Mouse (Mus musculus) kidney, adult 2 months (tissue): ENCODE measurements at regions not wholly inside any gene's neighbourhood (a gene's known extent, or its start where the extent isn't known, plus 50 kb on each side); places are given as distances from the start of the nearest gene placed in this dataset.

ENCODE experiments used
- DNase-seq: peaks from one replicate; pipeline ENCODE4 v3.0.0; 2021
- H3K27ac ChIP-seq: fragments of 200-500 bp; 2 replicates; pipeline ENCODE4 v1.5.1; 2012; ENCODE audit warnings: low read depth, low read length, control low read depth, inconsistent platforms; ENCODE audit not compliant: insufficient read depth
- H3K27me3 ChIP-seq: fragments of 200-500 bp; replicated peaks from 2 replicates; pipeline ENCODE4 v1.6.1; 2012; ENCODE audit warnings: mild to moderate bottlenecking, moderate library complexity, low read length, inconsistent platforms; ENCODE audit not compliant: control insufficient read depth, insufficient read depth
- H3K36me3 ChIP-seq: fragments of 200-500 bp; 2 replicates; pipeline ENCODE4 v1.6.1; 2012; ENCODE audit warnings: mild to moderate bottlenecking, moderate library complexity, low read length, inconsistent platforms; ENCODE audit not compliant: control insufficient read depth, insufficient read depth
- H3K4me1 ChIP-seq: fragments of 200-500 bp; 2 replicates; pipeline ENCODE4 v1.6.1; 2011; ENCODE audit warnings: low read length; ENCODE audit not compliant: control insufficient read depth, insufficient read depth
- H3K4me3 ChIP-seq: fragments of 200-500 bp; 2 replicates; pipeline ENCODE4 v1.5.1; 2011; ENCODE audit warnings: mild to moderate bottlenecking, low read depth, low read length, control low read depth; ENCODE audit not compliant: insufficient read depth
- CTCF ChIP-seq: fragments of 200-500 bp; conservative IDR thresholded peaks from 2 replicates; pipeline ENCODE4 v1.5.1; 2011; ENCODE audit warnings: low read depth, mild to moderate bottlenecking, control low read depth, low read length, moderate library complexity, mixed read lengths; ENCODE audit not compliant: insufficient read depth, insufficient read length
- POLR2A ChIP-seq: fragments of 200-500 bp; IDR thresholded peaks from one replicate; pipeline ENCODE4 v1.6.1; 2011; ENCODE audit warnings: low read depth, low read length, control low read depth
- WGBS: fragments of 180-500 bp; shearing (Covaris S2); methylation state at CpG from one replicate; pipeline ENCODE4 v1.1.7; 2018; 5-methylcytosine and 5-hydroxymethylcytosine counted together

GRCm38 (mm10) chr12:106582760-106583159 is 572.7 kb downstream of the Vrk1 start:
- Histone ChIP-seq H3K4me3 (no peak overlapping the region), H3K27ac (no peak overlapping the region), H3K27me3 (no peaks in the 10 kb centered on the region), H3K4me1 (no peaks in the 10 kb centered on the region), H3K36me3 (no peaks in the 10 kb centered on the region)
- 43% methylated on average over 9 of the region's 9 CpGs for WGBS
- TF ChIP-seq CTCF, result no peak
- TF ChIP-seq POLR2A, result no peak
- no peak for DNase-seq

GRCm38 (mm10) chr12:106585626-106586025 is 575.6 kb downstream of the Vrk1 start:
- 85% methylated on average over 5 of the region's 5 CpGs for WGBS
- no peaks in the 10 kb centered on the region for H3K36me3 ChIP-seq
- H3K27ac ChIP-seq, result no peak overlapping the region

GRCm38 (mm10) chr12:106592686-106593085 is 582.7 kb downstream of the Vrk1 start:
- WGBS, result 87% methylated on average over 9 of the region's 9 CpGs
- DNase-seq, result no peak

More at GRCm38 (mm10) chr12:106585626-106586025, 575.6 kb downstream of the Vrk1 start:
- Histone ChIP-seq H3K27me3 (no peaks in the 10 kb centered on the region), H3K4me1 (no peaks in the 10 kb centered on the region), H3K4me3 (no peak overlapping the region)
- no peak for DNase-seq
- TF ChIP-seq POLR2A (no peak), CTCF (no peak)

GRCm38 (mm10) chr12:106597636-106598035 is 587.6 kb downstream of the Vrk1 start:
- WGBS, result 10% methylated on average over 12 of the region's 12 CpGs
- no peak for DNase-seq
- no peak overlapping the region for H3K27ac ChIP-seq
- no peaks in the 10 kb centered on the region for H3K4me1 ChIP-seq
- no peaks in the 10 kb centered on the region for H3K27me3 ChIP-seq
- no peak overlapping the region for H3K4me3 ChIP-seq
- TF ChIP-seq CTCF (no peak), POLR2A (no peak)
- no peaks in the 10 kb centered on the region for H3K36me3 ChIP-seq

More at GRCm38 (mm10) chr12:106592686-106593085, 582.7 kb downstream of the Vrk1 start:
- Histone ChIP-seq H3K27me3 (no peaks in the 10 kb centered on the region), H3K36me3 (no peaks in the 10 kb centered on the region), H3K4me3 (no peak overlapping the region), H3K27ac (no peak overlapping the region), H3K4me1 (no peaks in the 10 kb centered on the region)
- no peak for TF ChIP-seq CTCF
- TF ChIP-seq POLR2A, result no peak

GRCm38 (mm10) chr12:106607240-106607639 is 597.2 kb downstream of the Vrk1 start:
- TF ChIP-seq POLR2A (no peak), CTCF (no peak)
- Histone ChIP-seq H3K4me3 (no peak overlapping the region), H3K27ac (no peak overlapping the region), H3K36me3 (no peaks in the 10 kb centered on the region), H3K27me3 (no peaks in the 10 kb centered on the region), H3K4me1 (no peaks in the 10 kb centered on the region)
- DNase-seq, result no peak

GRCm38 (mm10) chr12:106607655-106608337 is 597.8 kb downstream of the Vrk1 start:
- Histone ChIP-seq H3K4me1 (no peaks in the 10 kb centered on the region), H3K27ac (no peak overlapping the region), H3K4me3 (no peak overlapping the region), H3K27me3 (no peaks in the 10 kb centered on the region), H3K36me3 (no peaks in the 10 kb centered on the region)
- no peak for DNase-seq
- TF ChIP-seq POLR2A, result no peak
- no peak for TF ChIP-seq CTCF
- 61% methylated on average over 11 of the region's 11 CpGs for WGBS

GRCm38 (mm10) chr12:106618684-106619083 is 608.7 kb downstream of the Vrk1 start:
- TF ChIP-seq CTCF (no peak), POLR2A (no peak)
- H3K27ac ChIP-seq, result no peak overlapping the region
- no peaks in the 10 kb centered on the region for H3K27me3 ChIP-seq
- H3K36me3 ChIP-seq, result no peaks in the 10 kb centered on the region
- no peak for DNase-seq
- H3K4me3 ChIP-seq, result no peak overlapping the region
- 86% methylated on average over 6 of the region's 6 CpGs for WGBS
- H3K4me1 ChIP-seq, result no peaks in the 10 kb centered on the region

- Histone ChIP-seq H3K36me3 (no peaks in the 10 kb centered on the region), H3K27me3 (no peaks in the 10 kb centered on the region), H3K4me1 (no peaks in the 10 kb centered on the region), H3K27ac (no peak overlapping the region), H3K4me3 (no peak overlapping the region)
- 72% methylated on average over 15 of the region's 15 CpGs for WGBS
- no peak for TF ChIP-seq POLR2A
- DNase-seq, result no peak
These were observed 616.8 kb downstream of the Vrk1 start for GRCm38 (mm10) chr12:106626786-106627185.
